Mouse (Mus musculus): Measurements from ENCODE around the gene D11Wsu47e. TPM values are rescaled to one million over a fixed set of nuclear protein-coding genes. Genes with fewer than 3 reads are reported as not detected.

Gene D11Wsu47e
- total RNA-seq, 1 experiment: 38.5 TPM

DNA sequence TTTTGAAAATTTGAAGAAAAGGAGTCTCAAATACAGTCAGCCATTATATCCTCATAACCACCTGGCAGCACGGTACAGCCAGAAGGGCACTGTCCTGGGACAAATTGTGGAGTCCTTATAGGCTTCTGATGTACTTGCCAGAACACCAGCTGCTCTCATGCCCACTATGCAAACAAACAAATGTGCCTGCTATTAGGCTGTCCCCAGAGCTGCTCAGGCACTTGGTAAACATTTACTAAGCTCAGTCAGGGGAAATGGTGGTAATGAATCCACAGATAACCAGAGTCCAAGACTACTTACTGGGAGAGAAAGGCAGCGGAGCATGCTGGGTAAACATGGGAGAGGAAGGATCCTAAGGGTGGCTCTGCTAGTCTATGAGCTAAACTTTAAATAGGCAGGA lies 17.1 kb upstream of the D11Wsu47e start:
- in situ Hi-C loops (cut with MboI; ENCODE audit: low sequenced_read_pairs in 2 of 2, unreplicated experiment in 2 of 2): no loop called here
- Histone ChIP-seq H3K4me3 (ENCODE audit: insufficient read depth in 1 of 2, low read depth in 1 of 2, low read length in 2 of 2, poor library complexity in 1 of 2, severe bottlenecking in 1 of 2) (no peak overlapping the region), H3K27ac (ENCODE audit: insufficient read depth, low read depth, low read length, poor library complexity, severe bottlenecking) (no peak overlapping the region), H3K36me3 (ENCODE audit: control insufficient read depth, insufficient read depth, low read length, poor library complexity, severe bottlenecking) (peaks cover 17% of the 10 kb centered on the region), H3K9me3 (ENCODE audit: control insufficient read depth, insufficient read depth, low read depth, low read length) (no peaks in the 10 kb centered on the region), H3K4me1 (ENCODE audit: control insufficient read depth in 2 of 2, insufficient read depth in 2 of 2, low read length in 2 of 2, poor library complexity in 1 of 2) (peaks cover 0 to 4% of the 10 kb centered on the region in 2 experiments; a peak in 1 of 4 replicates), H3K9ac (ENCODE audit: insufficient read depth, low read depth, low read length, poor library complexity, severe bottlenecking) (no peak overlapping the region)
- no peak for DNase-seq (ENCODE audit: low read depth, low spot score)
- TF ChIP-seq MAFK (IDR thresholded peaks at IDR 0.05; ENCODE audit: insufficient read depth, low read depth, low read length): no peak
- no peak for TF ChIP-seq CHD2 (IDR thresholded peaks at IDR 0.05; ENCODE audit: low read depth, low read length)
- TF ChIP-seq ZC3H11A (IDR thresholded peaks at IDR 0.05; ENCODE audit: borderline replicate concordance, low read depth, low read length): no peak
- no peak for TF ChIP-seq HCFC1 (IDR thresholded peaks at IDR 0.05; ENCODE audit: borderline replicate concordance, insufficient read depth, low read length)
- TF ChIP-seq ZNF384 (IDR thresholded peaks at IDR 0.05; ENCODE audit: low read depth, low read length): no peak

DNA sequence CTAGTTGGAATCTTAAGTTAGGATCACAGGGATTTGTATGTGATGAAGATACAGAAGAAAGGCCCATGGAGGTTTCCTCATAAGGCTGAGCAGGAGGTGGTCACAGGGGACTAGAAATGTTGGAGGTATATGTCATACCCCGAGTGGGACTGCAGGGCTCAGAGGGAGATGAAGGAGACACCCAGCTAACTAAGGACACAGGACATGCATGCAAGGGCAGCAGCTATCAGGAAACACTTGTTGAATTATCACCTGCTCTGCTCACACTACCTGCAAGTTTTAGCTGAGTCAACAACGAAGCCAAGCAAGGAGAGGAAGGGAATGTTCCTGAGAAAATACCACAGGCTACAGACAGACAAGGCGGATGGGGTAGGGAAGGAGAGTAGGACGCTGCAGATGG lies 16.5 kb upstream of the D11Wsu47e start:
- TF ChIP-seq CHD2 (IDR thresholded peaks at IDR 0.05; ENCODE audit: low read depth, low read length) (no peak), MAFK (IDR thresholded peaks at IDR 0.05; ENCODE audit: insufficient read depth, low read depth, low read length) (no peak), ZC3H11A (IDR thresholded peaks at IDR 0.05; ENCODE audit: borderline replicate concordance, low read depth, low read length) (no peak), ZNF384 (IDR thresholded peaks at IDR 0.05; ENCODE audit: low read depth, low read length) (no peak), HCFC1 (IDR thresholded peaks at IDR 0.05; ENCODE audit: borderline replicate concordance, insufficient read depth, low read length) (no peak)
- H3K36me3 ChIP-seq (ENCODE audit: control insufficient read depth, insufficient read depth, low read length, poor library complexity, severe bottlenecking): peaks cover 14% of the 10 kb centered on the region
- H3K27ac ChIP-seq (ENCODE audit: insufficient read depth, low read depth, low read length, poor library complexity, severe bottlenecking): no peak overlapping the region
- DNase-seq (ENCODE audit: low read depth, low spot score): no peak
- no peak overlapping the region for H3K9ac ChIP-seq (ENCODE audit: insufficient read depth, low read depth, low read length, poor library complexity, severe bottlenecking)
- no peaks in the 10 kb centered on the region for H3K9me3 ChIP-seq (ENCODE audit: control insufficient read depth, insufficient read depth, low read depth, low read length)
- H3K4me3 ChIP-seq (ENCODE audit: insufficient read depth in 1 of 2, low read depth in 1 of 2, low read length in 2 of 2, poor library complexity in 1 of 2, severe bottlenecking in 1 of 2): no peak overlapping the region
- in situ Hi-C loops (cut with MboI; ENCODE audit: low sequenced_read_pairs in 2 of 2, unreplicated experiment in 2 of 2): no loop called here
- peaks cover 0 to 4% of the 10 kb centered on the region in 2 experiments; a peak in 1 of 4 replicates for H3K4me1 ChIP-seq (ENCODE audit: control insufficient read depth in 2 of 2, insufficient read depth in 2 of 2, low read length in 2 of 2, poor library complexity in 1 of 2)

DNA sequence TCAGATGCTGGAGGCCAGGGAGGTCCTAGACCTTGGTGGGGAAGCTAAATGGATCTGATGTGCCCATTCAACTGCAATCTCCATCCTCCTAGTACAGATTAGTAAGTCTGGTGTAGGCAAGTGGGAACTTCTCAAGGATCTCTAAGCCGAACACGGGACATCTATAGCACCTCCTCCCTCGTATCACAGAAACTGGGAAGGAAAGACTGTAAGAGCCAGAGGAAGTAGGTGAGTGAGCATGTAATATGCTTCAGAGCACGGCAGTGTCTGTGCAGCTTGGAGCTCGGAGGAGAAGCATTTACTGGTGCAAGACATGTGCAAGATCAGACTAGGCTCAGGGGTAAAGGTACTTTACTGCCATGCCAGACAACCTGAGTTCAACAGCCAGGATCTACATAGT lies 15.4 kb upstream of the D11Wsu47e start:
- TF ChIP-seq ZNF384 (IDR thresholded peaks at IDR 0.05; ENCODE audit: low read depth, low read length): no peak
- TF ChIP-seq HCFC1 (IDR thresholded peaks at IDR 0.05; ENCODE audit: borderline replicate concordance, insufficient read depth, low read length): no peak
- TF ChIP-seq MAFK (IDR thresholded peaks at IDR 0.05; ENCODE audit: insufficient read depth, low read depth, low read length): no peak
- no peak for TF ChIP-seq ZC3H11A (IDR thresholded peaks at IDR 0.05; ENCODE audit: borderline replicate concordance, low read depth, low read length)
- TF ChIP-seq CHD2 (IDR thresholded peaks at IDR 0.05; ENCODE audit: low read depth, low read length): no peak
- Histone ChIP-seq H3K4me1 (ENCODE audit: control insufficient read depth in 2 of 2, insufficient read depth in 2 of 2, low read length in 2 of 2, poor library complexity in 1 of 2) (peaks cover 0 to 4% of the 10 kb centered on the region in 2 experiments; a peak in 1 of 4 replicates), H3K27ac (ENCODE audit: insufficient read depth, low read depth, low read length, poor library complexity, severe bottlenecking) (no peak overlapping the region), H3K4me3 (ENCODE audit: insufficient read depth in 1 of 2, low read depth in 1 of 2, low read length in 2 of 2, poor library complexity in 1 of 2, severe bottlenecking in 1 of 2) (no peak overlapping the region), H3K9me3 (ENCODE audit: control insufficient read depth, insufficient read depth, low read depth, low read length) (no peaks in the 10 kb centered on the region), H3K9ac (ENCODE audit: insufficient read depth, low read depth, low read length, poor library complexity, severe bottlenecking) (no peak overlapping the region), H3K36me3 (ENCODE audit: control insufficient read depth, insufficient read depth, low read length, poor library complexity, severe bottlenecking) (peaks cover 14% of the 10 kb centered on the region)
- in situ Hi-C loops (cut with MboI; ENCODE audit: low sequenced_read_pairs in 2 of 2, unreplicated experiment in 2 of 2): no loop called here
- no peak for DNase-seq (ENCODE audit: low read depth, low spot score)

GRCm38 (mm10) chr11:113669711-113670110 lies 14.5 kb upstream of the D11Wsu47e start:
- peaks cover 14% of the 10 kb centered on the region for H3K36me3 ChIP-seq (ENCODE audit: control insufficient read depth, insufficient read depth, low read length, poor library complexity, severe bottlenecking)
- in situ Hi-C loops (cut with MboI; ENCODE audit: low sequenced_read_pairs in 2 of 2, unreplicated experiment in 2 of 2): no loop called here
- H3K9ac ChIP-seq (ENCODE audit: insufficient read depth, low read depth, low read length, poor library complexity, severe bottlenecking): no peak overlapping the region

More at GRCm38 (mm10) chr11:113669711-113670110, 14.5 kb upstream of the D11Wsu47e start:
- TF ChIP-seq CHD2 (IDR thresholded peaks at IDR 0.05; ENCODE audit: low read depth, low read length) (no peak), MAFK (IDR thresholded peaks at IDR 0.05; ENCODE audit: insufficient read depth, low read depth, low read length) (no peak), HCFC1 (IDR thresholded peaks at IDR 0.05; ENCODE audit: borderline replicate concordance, insufficient read depth, low read length) (no peak), ZC3H11A (IDR thresholded peaks at IDR 0.05; ENCODE audit: borderline replicate concordance, low read depth, low read length) (no peak), ZNF384 (IDR thresholded peaks at IDR 0.05; ENCODE audit: low read depth, low read length) (no peak)
- peaks cover 0 to 4% of the 10 kb centered on the region in 2 experiments; a peak in 1 of 4 replicates for H3K4me1 ChIP-seq (ENCODE audit: control insufficient read depth in 2 of 2, insufficient read depth in 2 of 2, low read length in 2 of 2, poor library complexity in 1 of 2)
- H3K4me3 ChIP-seq (ENCODE audit: insufficient read depth in 1 of 2, low read depth in 1 of 2, low read length in 2 of 2, poor library complexity in 1 of 2, severe bottlenecking in 1 of 2): no peak overlapping the region
- H3K9me3 ChIP-seq (ENCODE audit: control insufficient read depth, insufficient read depth, low read depth, low read length): no peaks in the 10 kb centered on the region
- DNase-seq (ENCODE audit: low read depth, low spot score): no peak
- H3K27ac ChIP-seq (ENCODE audit: insufficient read depth, low read depth, low read length, poor library complexity, severe bottlenecking): no peak overlapping the region

All from ES-E14 (cell line).